In the genomic region with DNA sequence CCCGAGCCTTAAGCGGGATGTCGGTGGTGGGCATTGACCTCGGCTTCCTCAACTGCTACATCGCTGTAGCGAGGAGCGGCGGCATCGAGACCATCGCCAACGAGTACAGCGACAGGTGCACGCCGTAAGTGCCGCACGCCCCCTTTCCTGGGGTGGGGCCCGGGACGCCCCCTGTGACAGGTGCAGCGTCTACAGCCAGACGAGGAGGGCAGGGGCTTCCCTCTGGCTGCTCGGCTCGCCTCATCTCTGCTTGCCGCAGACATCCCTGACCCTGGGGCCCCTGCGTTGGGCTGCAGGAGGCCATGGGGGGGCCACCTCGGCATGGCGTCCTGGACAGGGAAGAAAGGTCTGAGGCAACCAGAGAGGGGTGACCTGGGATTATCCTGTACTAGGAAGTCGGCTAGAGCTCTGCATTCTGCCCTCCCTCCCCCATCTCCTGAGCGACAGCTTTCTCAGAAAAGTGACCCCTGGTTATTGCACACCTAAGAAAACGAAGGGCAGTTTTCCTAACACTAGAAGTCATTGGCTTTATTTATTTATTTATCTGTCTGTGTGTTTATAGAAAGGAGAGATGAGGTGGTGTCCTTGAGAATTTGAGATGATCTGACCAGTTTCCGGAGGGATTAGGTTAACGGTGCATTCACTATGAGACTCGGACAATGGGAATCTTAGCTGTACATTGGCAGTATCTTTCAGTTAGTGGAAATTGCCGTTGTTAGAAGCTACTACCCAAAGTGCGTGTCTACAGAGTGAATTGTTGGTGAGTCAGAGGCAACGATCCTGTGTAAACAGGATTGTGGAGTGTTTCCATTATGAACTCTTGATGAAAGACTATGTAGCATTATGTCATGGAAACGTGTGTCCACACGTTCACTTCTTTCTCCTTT, we compare ENCODE assay signal across 8 mouse cellular contexts. TPM values are rescaled to one million over a fixed set of nuclear protein-coding genes. Genes with fewer than 3 reads are reported as not detected.
DNase-seq lines count a peak whose midpoint lies in the region; ATAC-seq and TF ChIP-seq lines count a peak whose summit lies in the region.

No protein-coding gene starts in this region.

- DNase-seq in cerebellum, adult 2 months: no peak
- DNase-seq in cerebellum, postnatal 10 days: no peak
- DNase-seq in CH12.LX (ENCODE audit: extremely low read depth): peak; percentile 45
- no peak for DNase-seq in right cerebral cortex, postnatal 36 days (ENCODE audit: low spot score in 2 of 2)

- peak overlapping the region; percentile 71 for H3K4me3 ChIP-seq in cerebellum, adult 2 months (replicated peaks; ENCODE audit: insufficient read depth, low read depth, low read length)
- H3K4me3 ChIP-seq in CH12.LX (replicated peaks in 1 of 3; ENCODE audit: low read depth in 2 of 3, low read length in 2 of 3, poor library complexity in 1 of 3): peak overlapping the region; percentile 52 to 96 (median 69)
- H3K4me3 ChIP-seq in heart, embryonic 16.5 days (ENCODE audit: low read length): peak overlapping the region; percentile 94
- H3K4me3 ChIP-seq in liver, embryonic 12.5 days: peak overlapping the region; percentile 95
- peak overlapping the region; percentile 85 for H3K4me3 ChIP-seq in neural tube, embryonic 13.5 days

- no peak for TF ChIP-seq CTCF in cerebellum, adult 2 months (IDR thresholded peaks at IDR 0.05; ENCODE audit: borderline replicate concordance, insufficient read depth, low read depth, low read length)
- no peak for TF ChIP-seq CTCF in CH12.LX (conservative IDR thresholded peaks at IDR 0.05 in 1 of 2, IDR thresholded peaks at IDR 0.05 in 1 of 2; ENCODE audit: low read depth in 2 of 2, low read length in 2 of 2)

- no peaks in the 10 kb centered on the region for H3K9me3 ChIP-seq in CH12.LX (replicated peaks; ENCODE audit: low read length)
- H3K9me3 ChIP-seq in heart, embryonic 16.5 days (replicated peaks; ENCODE audit: control insufficient read depth, low read length): no peaks in the 10 kb centered on the region
- no peaks in the 10 kb centered on the region for H3K9me3 ChIP-seq in liver, embryonic 12.5 days (replicated peaks)
- H3K9me3 ChIP-seq in neural tube, embryonic 13.5 days: no peaks in the 10 kb centered on the region

- H3K9ac ChIP-seq in CH12.LX (ENCODE audit: insufficient read depth, low read depth): peak overlapping the region; percentile 59
- H3K9ac ChIP-seq in heart, embryonic 16.5 days (ENCODE audit: low read length): peak overlapping the region; percentile 92
- H3K9ac ChIP-seq in liver, embryonic 12.5 days: peak overlapping the region; percentile 93
- H3K9ac ChIP-seq in neural tube, embryonic 13.5 days: peak overlapping the region; percentile 84

- H3K27me3 ChIP-seq in cerebellum, adult 2 months (ENCODE audit: control insufficient read depth, insufficient read depth, low read length): no peaks in the 10 kb centered on the region
- peaks cover 15% of the 10 kb centered on the region for H3K27me3 ChIP-seq in CH12.LX (replicated peaks)
- H3K27me3 ChIP-seq in heart, embryonic 16.5 days (ENCODE audit: control insufficient read depth, insufficient read depth, low read length): no peaks in the 10 kb centered on the region
- peaks cover 3% of the 10 kb centered on the region; the same call in 1 of the 2 replicates for H3K27me3 ChIP-seq in liver, embryonic 12.5 days (replicated peaks)
- no peaks in the 10 kb centered on the region for H3K27me3 ChIP-seq in neural tube, embryonic 13.5 days

- no peak for TF ChIP-seq RAD21 in CH12.LX (IDR thresholded peaks at IDR 0.05; ENCODE audit: low read depth, low read length)

- peak overlapping the region; percentile 52 for H3K27ac ChIP-seq in cerebellum, adult 2 months (ENCODE audit: insufficient read depth, low read length)
- peak overlapping the region; percentile 71 for H3K27ac ChIP-seq in CH12.LX (ENCODE audit: insufficient read depth, low read depth)
- peak overlapping the region; percentile 87 for H3K27ac ChIP-seq in heart, embryonic 16.5 days (ENCODE audit: low read length)
- H3K27ac ChIP-seq in liver, embryonic 12.5 days: peak overlapping the region; percentile 96
- H3K27ac ChIP-seq in neural tube, embryonic 13.5 days (replicated peaks): peak overlapping the region; percentile 94

- H3K36me3 ChIP-seq in CH12.LX (replicated peaks in 1 of 2; ENCODE audit: control insufficient read depth in 1 of 2, insufficient read depth in 1 of 2, low read length in 1 of 2): no peaks in the 10 kb centered on the region
- no peaks in the 10 kb centered on the region for H3K36me3 ChIP-seq in heart, embryonic 16.5 days (ENCODE audit: control insufficient read depth, insufficient read depth)
- H3K36me3 ChIP-seq in liver, embryonic 12.5 days: no peaks in the 10 kb centered on the region
- H3K36me3 ChIP-seq in neural tube, embryonic 13.5 days: no peaks in the 10 kb centered on the region; the same call in 1 of the 2 replicates

- H3K4me1 ChIP-seq in cerebellum, adult 2 months (ENCODE audit: control insufficient read depth, insufficient read depth, low read length): no peaks in the 10 kb centered on the region; the same call in 1 of the 2 replicates
- peaks cover 0 to 13% of the 10 kb centered on the region in 2 experiments; a peak in 2 of 4 replicates for H3K4me1 ChIP-seq in CH12.LX (ENCODE audit: control insufficient read depth in 1 of 2, insufficient read depth in 2 of 2)
- peaks cover 6% of the 10 kb centered on the region; the same call in 1 of the 2 replicates for H3K4me1 ChIP-seq in heart, embryonic 16.5 days (ENCODE audit: control insufficient read depth, insufficient read depth, low read length)
- H3K4me1 ChIP-seq in liver, embryonic 12.5 days: peaks cover 17% of the 10 kb centered on the region
- peaks cover 21% of the 10 kb centered on the region for H3K4me1 ChIP-seq in neural tube, embryonic 13.5 days (replicated peaks)

- no peak for TF ChIP-seq EP300 in CH12.LX (IDR thresholded peaks at IDR 0.05; ENCODE audit: low read length)

- no peak for TF ChIP-seq POLR2A in cerebellum, adult 2 months (IDR thresholded peaks at IDR 0.05; ENCODE audit: borderline replicate concordance, insufficient read depth, low read length)
- no peak for TF ChIP-seq POLR2A in CH12.LX (IDR thresholded peaks at IDR 0.05; ENCODE audit: low read depth, low read length)

- peak overlapping the region; percentile 94 for H3K4me2 ChIP-seq in CH12.LX (ENCODE audit: insufficient read depth, low read depth, poor library complexity, severe bottlenecking)
- H3K4me2 ChIP-seq in heart, embryonic 16.5 days (ENCODE audit: low read depth, low read length): peak overlapping the region; percentile 92
- H3K4me2 ChIP-seq in liver, embryonic 12.5 days: peak overlapping the region; percentile 95
- peak overlapping the region; percentile 86 for H3K4me2 ChIP-seq in neural tube, embryonic 13.5 days

- under 1% methylated on average over 37 of the region's 37 CpGs for WGBS in cerebellum, adult 2 months
- 2% methylated on average over 37 of the region's 37 CpGs for WGBS in heart, embryonic 16.5 days
- 4% methylated on average over 37 of the region's 37 CpGs for WGBS in liver, embryonic 12.5 days (ENCODE audit: insufficient replicate concordance)
- 2% methylated on average over 37 of the region's 37 CpGs for WGBS in neural tube, embryonic 13.5 days

- in situ Hi-C loops in CH12.LX (cut with MboI; ENCODE audit: low pct_ligation_motif_present, low pct_unique_long_range_greater_than_20kb, low sequenced_read_pairs): no loop called here

- peak; percentile 45 for ATAC-seq in common myeloid progenitor, adult 5-6 weeks (replicated peaks; ENCODE audit: low read depth, poor library complexity, severe bottlenecking)
- peak; percentile 19 for ATAC-seq in heart, embryonic 16.5 days (replicated peaks; ENCODE audit: extremely low read depth, insufficient read depth, low FRiP score)
- peak; percentile 22 for ATAC-seq in liver, embryonic 12.5 days
- peak; percentile 70 for ATAC-seq in neural tube, embryonic 13.5 days (ENCODE audit: low read depth)

- dilution Hi-C loops in CH12.LX (cut with MboI; ENCODE audit: extremely low pct_ligation_motif_present, extremely low pct_unique_long_range_greater_than_20kb, low sequenced_read_pairs): no loop called here

- H3K79me2 ChIP-seq in CH12.LX (replicated peaks; ENCODE audit: control insufficient read depth, extremely low read depth, insufficient read depth, poor library complexity, severe bottlenecking): no peaks in the 10 kb centered on the region

TF ChIP-seq in CH12.LX, 34 proteins besides CTCF, POLR2A, EP300 and RAD21 (continues in another document):
- TF ChIP-seq RCOR1 (conservative IDR thresholded peaks at IDR 0.05; ENCODE audit: low read depth, low read length): 0 out of 2 replicates have a peak, but pooled peaks have one; percentile 6
- no peak for TF ChIP-seq E2F4 (IDR thresholded peaks at IDR 0.05; ENCODE audit: insufficient replicate concordance, low read depth, low read length)
- peak; percentile 49 for TF ChIP-seq MXI1 (IDR thresholded peaks at IDR 0.05; ENCODE audit: low read depth, low read length)

RNA-seq across cellular contexts. Expression of a gene that starts 1.6 kb away (rescaled TPM):
- polyA plus RNA-seq in cerebellum, adult 2 months (2012; rRNA removed): 70.7 and 71.3 TPM in 2 replicates
- total RNA-seq in CH12.LX (2012; rRNA removed): 4.4 and 5.3 TPM in 2 replicates
- total RNA-seq in CH12.LX (2014; rRNA removed): 1.7 and 2.1 TPM in 2 replicates
- polyA plus RNA-seq in CH12.LX (2012; ENCODE audit: insufficient read length, low read depth): 2.3 and 3.8 TPM in 2 replicates
- 47.0 and 94.6 TPM in 2 replicates for total RNA-seq in common myeloid progenitor, adult 5-6 weeks (2017)
- polyA plus RNA-seq in heart, embryonic 16.5 days (2015; fragmentation: Nextera tagmentation; extraction: Ambion mirVana): 35.7 and 37.7 TPM in 2 replicates
- polyA plus RNA-seq in liver, embryonic 12.5 days (2016; fragmentation: Nextera tagmentation; extraction: Ambion mirVana): 20.9 and 23.2 TPM in 2 replicates
- 47.8 and 55.3 TPM in 2 replicates for polyA plus RNA-seq in neural tube, embryonic 13.5 days (2015; fragmentation: Nextera tagmentation; extraction: Ambion mirVana)

RNA-seq across cellular contexts. Expression of a gene that starts 37.2 kb away (rescaled TPM):
- polyA plus RNA-seq in cerebellum, adult 2 months (2012; rRNA removed): 0.15 TPM in 1 of 2 replicates, not detected in the other
- total RNA-seq in CH12.LX (2012; rRNA removed): not detected in 2 replicates
- not detected in 2 replicates for total RNA-seq in CH12.LX (2014; rRNA removed)
- not detected in 2 replicates for polyA plus RNA-seq in CH12.LX (2012; ENCODE audit: insufficient read length, low read depth)
- total RNA-seq in common myeloid progenitor, adult 5-6 weeks (2017): not detected in 2 replicates
- 0.64 and 0.95 TPM in 2 replicates for polyA plus RNA-seq in heart, embryonic 16.5 days (2015; fragmentation: Nextera tagmentation; extraction: Ambion mirVana)
- 0.08 and 0.13 TPM in 2 replicates for polyA plus RNA-seq in liver, embryonic 12.5 days (2016; fragmentation: Nextera tagmentation; extraction: Ambion mirVana)
- polyA plus RNA-seq in neural tube, embryonic 13.5 days (2015; fragmentation: Nextera tagmentation; extraction: Ambion mirVana): 0.22 and 0.24 TPM in 2 replicates

RNA-seq across cellular contexts. Expression of a gene that starts 53.9 kb away (rescaled TPM):
- 2.3 and 2.6 TPM in 2 replicates for polyA plus RNA-seq in cerebellum, adult 2 months (2012; rRNA removed)
- total RNA-seq in CH12.LX (2012; rRNA removed) (39.2 and 41.1 TPM in 2 replicates), CH12.LX (2014; rRNA removed) (43.2 and 46.0 TPM in 2 replicates)
- polyA plus RNA-seq in CH12.LX (2012; ENCODE audit: insufficient read length, low read depth): 36.3 and 39.0 TPM in 2 replicates
- 84.9 and 96.4 TPM in 2 replicates for total RNA-seq in common myeloid progenitor, adult 5-6 weeks (2017)
- 36.5 TPM in 2 replicates for polyA plus RNA-seq in heart, embryonic 16.5 days (2015; fragmentation: Nextera tagmentation; extraction: Ambion mirVana)
- 57.3 and 59.0 TPM in 2 replicates for polyA plus RNA-seq in liver, embryonic 12.5 days (2016; fragmentation: Nextera tagmentation; extraction: Ambion mirVana)
- 14.0 and 17.9 TPM in 2 replicates for polyA plus RNA-seq in neural tube, embryonic 13.5 days (2015; fragmentation: Nextera tagmentation; extraction: Ambion mirVana)

Comparison
In these comparisons a context has a peak if more than half of its experiments do, and no peak if none do; other contexts are left out.
1. ATAC-seq: peak in every context shown above with its lines; median percentile 70 in neural tube, embryonic 13.5 days; 45 in common myeloid progenitor, adult 5-6 weeks; 22 in liver, embryonic 12.5 days; 19 in heart, embryonic 16.5 days.